Mouse (Mus musculus) liver, embryonic 16.5 days (tissue): ENCODE measurements around the gene Lmod2. TPM values are rescaled to one million over a fixed set of nuclear protein-coding genes. Genes with fewer than 3 reads are reported as not detected.

Source experiments
- ATAC-seq: fragments of 200-750 bp; cut with Nextera tagmentation; 2 replicates; pipeline ENCODE4 v1.8.0; 2017; ENCODE audit warnings: low read depth, mild to moderate bottlenecking, moderate number of reproducible peaks, moderate library complexity
- H3K27ac ChIP-seq: fragments of 300-500 bp; sonication (generic); 2 replicates; pipeline ENCODE4 v1.5.1; 2014; ENCODE audit warnings: mild to moderate bottlenecking, low read length
- H3K27me3 ChIP-seq: fragments of 300-500 bp; sonication (generic); 2 replicates; pipeline ENCODE4 v1.6.1; 2014; ENCODE audit warnings: low read depth, low read length, mixed read lengths; ENCODE audit not compliant: control insufficient read depth, insufficient read depth
- H3K36me3 ChIP-seq: fragments of 300-500 bp; sonication (generic); 2 replicates; pipeline ENCODE4 v1.6.1; 2014; ENCODE audit warnings: mild to moderate bottlenecking; ENCODE audit not compliant: control insufficient read depth, insufficient read depth
- H3K4me1 ChIP-seq: fragments of 300-500 bp; sonication (generic); 2 replicates; pipeline ENCODE4 v1.6.1; 2014; ENCODE audit warnings: low read depth, low read length, mixed read lengths; ENCODE audit not compliant: control insufficient read depth
- H3K4me2 ChIP-seq: fragments of 300-500 bp; sonication (generic); 2 replicates; pipeline ENCODE4 v1.6.1; 2014; ENCODE audit warnings: low read depth, low read length, mixed read lengths
- H3K4me3 ChIP-seq: fragments of 300-500 bp; sonication (generic); 2 replicates; pipeline ENCODE4 v1.5.1; 2014; ENCODE audit warnings: low read depth, mild to moderate bottlenecking, low read length
- H3K9ac ChIP-seq: fragments of 300-500 bp; sonication (generic); 2 replicates; pipeline ENCODE4 v1.6.1; 2014; ENCODE audit warnings: low read depth, low read length
- H3K9me3 ChIP-seq: fragments of 300-500 bp; sonication (generic); replicated peaks from 2 replicates; pipeline ENCODE4 v1.6.1; 2016; ENCODE audit warnings: low read length; ENCODE audit not compliant: control insufficient read depth
- WGBS: fragments of 180-500 bp; shearing (Covaris S2); extraction: QIAGEN DNeasy Blood & Tissue Kit; methylation state at CpG from one replicate; pipeline ENCODE4 v1.1.7; 2014; ENCODE audit not compliant: insufficient replicate concordance; 5-methylcytosine and 5-hydroxymethylcytosine counted together
- polyA plus RNA-seq: library from polyadenylated mRNA; unstranded; fragments of >200 nt; fragmentation: Nextera tagmentation; extraction: Ambion mirVana; gene quantifications from 2 replicates; pipeline ENCODE4 v1.2.1, GENCODE M21; 2015

Lmod2 gene
- polyA plus RNA-seq, 1 experiment from 2014 or later, result 0.31 TPM

GRCm38 (mm10) chr6:24606512-24606911 is 8.9 kb downstream of the Lmod2 start:
- no peak for ATAC-seq
- Histone ChIP-seq H3K4me2 (no peak overlapping the region), H3K4me1 (peaks cover 2% of the 10 kb centered on the region; the same call in 1 of the 2 replicates), H3K36me3 (no peaks in the 10 kb centered on the region), H3K27ac (no peak overlapping the region), H3K4me3 (no peak overlapping the region), H3K9me3 (no peaks in the 10 kb centered on the region), H3K9ac (no peak overlapping the region), H3K27me3 (no peaks in the 10 kb centered on the region)
- 66% methylated on average over 10 of the region's 10 CpGs for WGBS

DNA sequence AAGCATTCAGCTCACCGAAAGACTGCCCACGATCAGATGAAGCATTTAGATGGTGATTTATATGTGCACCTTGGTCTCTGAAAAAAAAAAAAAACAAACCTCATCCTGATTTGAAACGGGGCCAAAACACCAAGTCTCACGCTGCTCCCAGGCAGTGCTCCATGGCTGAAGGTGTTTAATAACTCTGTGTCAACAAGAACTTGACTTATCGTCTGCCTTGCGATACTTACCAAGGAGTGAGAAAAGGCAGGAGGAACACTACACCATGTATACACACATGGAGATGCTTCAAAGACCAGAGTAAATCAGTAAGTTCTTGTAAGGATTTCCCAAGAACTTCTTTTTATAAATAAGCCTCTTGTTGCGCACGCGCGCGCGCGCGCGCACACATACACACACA is 10.0 kb downstream of the Lmod2 start:
- ATAC-seq, result no peak
- H3K36me3 ChIP-seq, result no peaks in the 10 kb centered on the region
- no peaks in the 10 kb centered on the region for H3K4me1 ChIP-seq
- no peak overlapping the region for H3K9ac ChIP-seq
- H3K27ac ChIP-seq, result no peak overlapping the region
- no peak overlapping the region for H3K4me2 ChIP-seq
- H3K4me3 ChIP-seq, result no peak overlapping the region
- 87% methylated on average over 15 of the region's 15 CpGs for WGBS
- no peaks in the 10 kb centered on the region for H3K9me3 ChIP-seq
- H3K27me3 ChIP-seq, result no peaks in the 10 kb centered on the region

GRCm38 (mm10) chr6:24608129-24608528 is 10.6 kb downstream of the Lmod2 start:
- ATAC-seq, result no peak
- Histone ChIP-seq H3K4me2 (no peak overlapping the region), H3K27me3 (no peaks in the 10 kb centered on the region), H3K27ac (no peak overlapping the region), H3K36me3 (no peaks in the 10 kb centered on the region), H3K4me3 (no peak overlapping the region), H3K9ac (no peak overlapping the region), H3K4me1 (no peaks in the 10 kb centered on the region), H3K9me3 (no peaks in the 10 kb centered on the region)
- WGBS, result 68% methylated on average over 4 of the region's 4 CpGs

DNA sequence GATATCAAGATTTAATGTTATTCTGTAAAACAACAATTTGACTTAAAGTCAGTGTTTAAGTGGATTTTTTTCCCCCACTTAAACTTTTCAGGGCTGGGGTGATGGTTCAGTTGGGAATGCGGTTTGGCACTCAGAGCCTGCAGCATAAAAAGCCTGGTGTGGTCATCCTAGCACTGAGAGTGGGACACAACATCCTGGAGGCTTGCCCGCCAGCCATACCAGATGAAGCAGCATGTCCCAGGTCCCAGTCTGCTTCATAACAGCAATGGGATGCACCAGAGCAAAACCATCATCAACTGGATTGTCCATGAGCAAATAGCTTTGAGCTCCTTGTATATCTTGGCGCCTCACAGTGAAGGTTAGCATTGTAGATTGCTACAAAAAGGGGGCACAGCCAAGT is 11.1 kb downstream of the Lmod2 start:
- ATAC-seq, result no peak
- H3K4me1 ChIP-seq, result no peaks in the 10 kb centered on the region
- no peaks in the 10 kb centered on the region for H3K27me3 ChIP-seq
- H3K36me3 ChIP-seq, result no peaks in the 10 kb centered on the region
- 67% methylated on average over 3 of the region's 3 CpGs for WGBS
- no peak overlapping the region for H3K27ac ChIP-seq
- no peak overlapping the region for H3K4me2 ChIP-seq
- H3K4me3 ChIP-seq, result no peak overlapping the region
- no peak overlapping the region for H3K9ac ChIP-seq
- H3K9me3 ChIP-seq, result no peaks in the 10 kb centered on the region

DNA sequence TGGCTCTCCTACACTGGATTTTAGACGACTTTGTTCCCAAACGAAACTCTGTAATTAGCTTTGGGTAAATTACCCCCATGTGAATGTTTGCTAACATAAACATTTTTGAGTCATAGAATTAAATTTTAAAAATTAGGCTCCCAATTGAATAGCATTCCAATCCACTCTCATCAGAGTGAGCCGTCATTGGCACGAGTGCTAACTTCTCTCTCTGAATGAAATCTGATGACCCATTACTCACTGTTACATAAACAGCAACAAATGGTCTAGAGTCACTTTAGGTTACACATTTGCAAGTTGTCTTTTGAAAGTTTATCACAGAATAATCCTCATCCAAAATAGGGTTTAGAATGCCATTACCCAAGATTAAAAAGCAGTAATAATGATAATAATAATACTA is 12.0 kb downstream of the Lmod2 start:
- WGBS, result 63% methylated on average over 4 of the region's 4 CpGs

DNA sequence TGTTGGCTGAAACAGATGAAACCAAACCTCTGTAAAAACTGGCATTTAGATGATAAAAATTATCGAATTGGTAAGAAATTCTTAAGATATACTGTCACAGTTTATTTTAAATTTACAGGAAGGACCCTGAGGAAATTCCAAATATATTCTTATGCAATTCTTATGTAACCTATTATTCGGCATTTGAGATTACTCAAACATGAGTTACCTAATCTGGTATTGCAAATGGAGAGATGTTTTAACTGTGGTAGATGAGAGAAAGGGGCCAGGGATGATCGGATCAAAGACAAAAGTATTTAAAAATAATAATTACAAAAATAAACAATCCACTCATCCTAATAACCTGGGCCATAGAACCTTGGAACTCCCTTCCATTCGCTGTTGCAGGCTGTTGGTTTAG is 12.8 kb downstream of the Lmod2 start:
- Histone ChIP-seq H3K27ac (no peak overlapping the region), H3K9ac (no peak overlapping the region), H3K9me3 (no peaks in the 10 kb centered on the region), H3K4me3 (no peak overlapping the region), H3K4me1 (no peaks in the 10 kb centered on the region), H3K36me3 (peaks cover 7% of the 10 kb centered on the region), H3K27me3 (no peaks in the 10 kb centered on the region), H3K4me2 (no peak overlapping the region)
- no peak for ATAC-seq
- 67% methylated on average over 4 of the region's 4 CpGs for whole genome bisulfite sequencing

More for the DNA sequence above, 12.0 kb downstream of the Lmod2 start:
- no peak for ATAC-seq
- no peak overlapping the region for H3K4me3 ChIP-seq
- no peak overlapping the region for H3K9ac ChIP-seq
- H3K9me3 ChIP-seq, result no peaks in the 10 kb centered on the region
- 0 out of 2 replicates have a peak, but pooled peaks cover 2% of the 10 kb centered on the region for H3K36me3 ChIP-seq
- H3K27ac ChIP-seq, result no peak overlapping the region
- no peak overlapping the region for H3K4me2 ChIP-seq
- no peaks in the 10 kb centered on the region for H3K4me1 ChIP-seq
- no peaks in the 10 kb centered on the region for H3K27me3 ChIP-seq

DNA sequence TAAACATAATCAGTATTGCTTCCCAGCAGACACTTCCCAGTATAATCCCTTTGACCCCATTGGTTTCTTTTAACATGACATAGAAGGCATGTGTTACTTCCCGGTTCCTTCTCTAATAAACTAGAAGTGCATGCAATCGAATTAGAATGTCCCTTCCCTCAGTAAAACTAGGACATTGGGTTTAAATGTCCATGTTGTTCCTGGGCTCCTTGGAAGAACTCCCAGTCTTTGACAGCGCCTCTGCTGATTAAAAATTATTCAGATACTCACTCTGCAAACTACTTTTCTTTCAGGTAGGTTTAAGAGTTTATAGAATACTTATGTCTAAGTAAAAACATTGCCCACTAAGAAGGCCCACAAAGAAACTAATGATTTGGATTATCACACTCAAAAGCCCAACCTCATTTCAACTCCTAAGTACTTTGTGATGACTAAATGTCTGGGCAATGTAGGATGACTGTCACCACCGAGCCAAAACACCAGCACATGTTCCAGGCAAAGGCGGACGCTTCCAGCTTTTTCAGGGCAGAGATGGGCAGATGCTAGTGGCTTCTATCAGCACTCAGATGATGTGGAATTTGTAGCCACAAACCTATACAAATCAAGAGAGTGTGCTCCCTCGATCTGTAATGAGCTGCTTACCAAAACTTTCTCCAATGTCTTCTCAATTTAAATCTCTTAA is 14.7 kb downstream of the Lmod2 start:
- Histone ChIP-seq H3K4me2 (no peak overlapping the region), H3K9me3 (no peaks in the 10 kb centered on the region), H3K27ac (no peak overlapping the region), H3K9ac (no peak overlapping the region), H3K4me1 (no peaks in the 10 kb centered on the region), H3K27me3 (no peaks in the 10 kb centered on the region), H3K4me3 (no peak overlapping the region), H3K36me3 (peaks cover 12% of the 10 kb centered on the region)
- 80% methylated on average over 7 of the region's 7 CpGs for WGBS
- no peak for ATAC-seq

DNA sequence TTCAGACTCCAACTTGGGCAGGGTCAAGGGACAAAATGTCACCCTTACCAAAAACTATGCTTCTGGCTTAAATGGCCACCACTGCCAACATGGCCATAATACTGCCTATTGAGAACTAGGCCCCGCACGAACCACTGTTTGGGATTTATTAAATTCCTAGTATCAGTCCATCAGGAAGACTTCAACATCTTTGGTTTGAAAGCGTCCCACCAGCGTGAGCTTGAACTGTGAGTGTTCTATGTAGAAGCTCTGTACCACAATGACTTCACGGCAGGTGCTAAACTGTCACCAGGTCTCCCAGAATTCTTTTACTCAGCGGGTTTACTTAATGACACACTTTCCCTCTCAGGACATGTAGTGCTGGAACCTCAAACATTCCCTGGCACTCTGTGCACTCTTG is 15.8 kb downstream of the Lmod2 start:
- H3K4me3 ChIP-seq, result no peak overlapping the region
- WGBS, result 93% methylated on average over 6 of the region's 6 CpGs
- H3K27me3 ChIP-seq, result no peaks in the 10 kb centered on the region
- H3K27ac ChIP-seq, result no peak overlapping the region
- H3K4me1 ChIP-seq, result no peaks in the 10 kb centered on the region
- H3K4me2 ChIP-seq, result no peak overlapping the region
- ATAC-seq, result no peak
- H3K9ac ChIP-seq, result no peak overlapping the region
- H3K9me3 ChIP-seq, result no peaks in the 10 kb centered on the region
- peaks cover 15% of the 10 kb centered on the region for H3K36me3 ChIP-seq

GRCm38 (mm10) chr6:24613918-24614317 is 16.4 kb downstream of the Lmod2 start:
- no peak for ATAC-seq
- Histone ChIP-seq H3K36me3 (peaks cover 15% of the 10 kb centered on the region), H3K9ac (no peak overlapping the region), H3K27me3 (no peaks in the 10 kb centered on the region), H3K4me2 (no peak overlapping the region), H3K4me3 (no peak overlapping the region), H3K9me3 (no peaks in the 10 kb centered on the region), H3K27ac (no peak overlapping the region), H3K4me1 (no peaks in the 10 kb centered on the region)
- 83% methylated on average over 4 of the region's 4 CpGs for WGBS
